Mouse (Mus musculus) stomach, postnatal 0 days (tissue): ENCODE data around the gene Rassf8. TPM values are rescaled to one million over a fixed set of nuclear protein-coding genes. Genes with fewer than 3 reads are reported as not detected.
A peak's percentile ranks its signal among the peaks of the same experiment; 100 is the strongest.

Source experiments
- ATAC-seq: fragments of 200-750 bp; cut with Nextera tagmentation; 2 replicates; pipeline ENCODE4 v1.8.0; 2017; ENCODE audit not compliant: low FRiP score, low TSS enrichment
- DNase-seq: peaks from one replicate; pipeline ENCODE4 v3.0.0-alpha.2; 2016; ENCODE audit warnings: low spot score
- H3K27ac ChIP-seq: fragments of 300-500 bp; sonication (generic); replicated peaks from 2 replicates; pipeline ENCODE4 v1.5.1; 2014; ENCODE audit warnings: mild to moderate bottlenecking, control low read depth
- H3K27me3 ChIP-seq: fragments of 300-500 bp; sonication (generic); 2 replicates; pipeline ENCODE4 v1.6.1; 2014; ENCODE audit warnings: low read length; ENCODE audit not compliant: control insufficient read depth, insufficient read depth
- H3K36me3 ChIP-seq: fragments of 300-500 bp; sonication (generic); 2 replicates; pipeline ENCODE4 v1.6.1; 2014; ENCODE audit warnings: low read length, mixed read lengths; ENCODE audit not compliant: control insufficient read depth, insufficient read depth
- H3K4me1 ChIP-seq: fragments of 300-500 bp; sonication (generic); replicated peaks from 2 replicates; pipeline ENCODE4 v1.6.1; 2014; ENCODE audit warnings: antibody characterized with exemption; ENCODE audit not compliant: control insufficient read depth, insufficient read depth
- H3K4me2 ChIP-seq: fragments of 300-500 bp; sonication (generic); replicated peaks from 2 replicates; pipeline ENCODE4 v1.6.1; 2014; ENCODE audit warnings: low read depth, mild to moderate bottlenecking, control low read depth, moderate library complexity
- H3K4me3 ChIP-seq: fragments of 300-500 bp; sonication (generic); 2 replicates; pipeline ENCODE4 v1.5.1; 2014; ENCODE audit warnings: low read depth, low read length, control low read depth
- H3K9ac ChIP-seq: fragments of 300-500 bp; sonication (generic); 2 replicates; pipeline ENCODE4 v1.6.1; 2014; ENCODE audit warnings: mild to moderate bottlenecking, low read length, control low read depth, mixed read lengths
- H3K9me3 ChIP-seq: fragments of 300-500 bp; sonication (generic); 2 replicates; pipeline ENCODE4 v1.6.1; 2016; ENCODE audit warnings: low read length; ENCODE audit not compliant: control insufficient read depth
- CTCF ChIP-seq: IDR thresholded peaks from 2 replicates; pipeline ENCODE4 v1.5.1; 2016; ENCODE audit warnings: antibody characterized with exemption, low read depth, mild to moderate bottlenecking, moderate library complexity
- EP300 ChIP-seq: optimal IDR thresholded peaks from 2 replicates; pipeline ENCODE3; 2016; ENCODE audit warnings: antibody characterized with exemption
- WGBS: fragments of 180-500 bp; shearing (Covaris S2); extraction: QIAGEN DNeasy Blood & Tissue Kit; methylation state at CpG from one replicate; pipeline ENCODE4 v1.1.7; 2014; 5-methylcytosine and 5-hydroxymethylcytosine counted together
- polyA plus RNA-seq: library from polyadenylated mRNA; unstranded; fragments of >200 nt; fragmentation: Nextera tagmentation; extraction: Ambion mirVana; gene quantifications from 2 replicates; pipeline ENCODE4 v1.2.1, GENCODE M21; 2015

Rassf8 gene
- polyA plus RNA-seq, 1 experiment from 2014 or later: 5.9 TPM

- H3K4me3 ChIP-seq: no peak overlapping the region
- 61% methylated on average over 11 of the region's 11 CpGs for WGBS
- no peak overlapping the region for H3K27ac ChIP-seq
- H3K4me1 ChIP-seq: no peaks in the 10 kb centered on the region
- no peak overlapping the region for H3K9ac ChIP-seq
- H3K27me3 ChIP-seq: no peaks in the 10 kb centered on the region
- TF ChIP-seq CTCF (no peak), EP300 (no peak)
- no peak overlapping the region for H3K4me2 ChIP-seq
- H3K9me3 ChIP-seq: no peaks in the 10 kb centered on the region
- no peak for ATAC-seq
- H3K36me3 ChIP-seq: no peaks in the 10 kb centered on the region
- no peak for DNase-seq
These were observed 105.4 kb downstream of the Rassf8 start for GRCm38 (mm10) chr6:145851956-145852355.

- ATAC-seq (no peak), DNase-seq (no peak)
- TF ChIP-seq CTCF (no peak), EP300 (no peak)
- H3K4me1 ChIP-seq: no peaks in the 10 kb centered on the region
- no peak overlapping the region for H3K9ac ChIP-seq
- no peak overlapping the region for H3K27ac ChIP-seq
- H3K4me2 ChIP-seq: no peak overlapping the region
- H3K9me3 ChIP-seq: no peaks in the 10 kb centered on the region
- 87% methylated on average over 7 of the region's 7 CpGs for WGBS
- H3K27me3 ChIP-seq: no peaks in the 10 kb centered on the region
- no peaks in the 10 kb centered on the region for H3K36me3 ChIP-seq
- no peak overlapping the region for H3K4me3 ChIP-seq
These were observed 106.2 kb downstream of the Rassf8 start for GRCm38 (mm10) chr6:145852708-145853107.

GRCm38 (mm10) chr6:145853356-145854079 lies 107.0 kb downstream of the Rassf8 start:
- 87% methylated on average over 10 of the region's 10 CpGs for WGBS
- TF ChIP-seq EP300 (no peak), CTCF (no peak)
- no peak for ATAC-seq

GRCm38 (mm10) chr6:145854756-145855155 lies 108.2 kb downstream of the Rassf8 start:
- 76% methylated on average over 5 of the region's 5 CpGs for WGBS
- no peaks in the 10 kb centered on the region for H3K4me1 ChIP-seq
- ATAC-seq (no peak), DNase-seq (no peak)
- H3K9me3 ChIP-seq: no peaks in the 10 kb centered on the region
- H3K27ac ChIP-seq: no peak overlapping the region
- H3K4me3 ChIP-seq: no peak overlapping the region
- H3K27me3 ChIP-seq: no peaks in the 10 kb centered on the region
- no peaks in the 10 kb centered on the region for H3K36me3 ChIP-seq
- no peak overlapping the region for H3K9ac ChIP-seq
- H3K4me2 ChIP-seq: no peak overlapping the region
- TF ChIP-seq CTCF: no peak
- no peak for TF ChIP-seq EP300

More at GRCm38 (mm10) chr6:145853356-145854079, 107.0 kb downstream of the Rassf8 start:
- no peak for DNase-seq
- Histone ChIP-seq H3K27ac (no peak overlapping the region), H3K4me1 (no peaks in the 10 kb centered on the region), H3K9ac (no peak overlapping the region), H3K27me3 (no peaks in the 10 kb centered on the region), H3K4me3 (no peak overlapping the region), H3K4me2 (no peak overlapping the region), H3K9me3 (no peaks in the 10 kb centered on the region), H3K36me3 (no peaks in the 10 kb centered on the region)

GRCm38 (mm10) chr6:145855720-145856551 lies 109.4 kb downstream of the Rassf8 start:
- Histone ChIP-seq H3K4me3 (no peak overlapping the region), H3K27me3 (no peaks in the 10 kb centered on the region), H3K4me1 (no peaks in the 10 kb centered on the region), H3K4me2 (peak overlapping the region; percentile 15), H3K9ac (no peak overlapping the region), H3K36me3 (no peaks in the 10 kb centered on the region), H3K9me3 (no peaks in the 10 kb centered on the region), H3K27ac (no peak overlapping the region)
- ATAC-seq (peak; percentile 92), DNase-seq (peak; percentile 96)
- 12% methylated on average over 28 of the region's 28 CpGs for WGBS
- TF ChIP-seq CTCF: no peak
- no peak for TF ChIP-seq EP300

- Histone ChIP-seq H3K4me1 (no peaks in the 10 kb centered on the region), H3K36me3 (no peaks in the 10 kb centered on the region), H3K4me2 (no peak overlapping the region), H3K9me3 (no peaks in the 10 kb centered on the region), H3K27ac (no peak overlapping the region), H3K27me3 (peaks cover 1% of the 10 kb centered on the region; the same call in 1 of the 2 replicates), H3K9ac (no peak overlapping the region), H3K4me3 (no peak overlapping the region)
- TF ChIP-seq EP300: no peak
- no peak for TF ChIP-seq CTCF
- WGBS: 89% methylated on average over 7 of the region's 7 CpGs
- DNase-seq (no peak), ATAC-seq (no peak)
These were observed 110.9 kb downstream of the Rassf8 start for GRCm38 (mm10) chr6:145857428-145857827.
